Mouse (Mus musculus): ENCODE measurements around the gene Kif12. TPM values are rescaled to one million over a fixed set of nuclear protein-coding genes. Genes with fewer than 3 reads are reported as not detected.

Gene Kif12
- polyA plus RNA-seq, 1 experiment from 2014 or later, result 19.8 TPM

Other genes starting within 250 kb of the Kif12 start
- gene Zfp618, start 206.6 kb downstream of the Kif12 start, polyA plus RNA-seq (2014; fragmentation: Nextera tagmentation; extraction: Ambion mirVana), result 27.1 and 32.0 TPM in 2 replicates
- gene Ambp, start 17.3 kb downstream of the Kif12 start, polyA plus RNA-seq (2014; fragmentation: Nextera tagmentation; extraction: Ambion mirVana), result 33.0 and 54.6 TPM in 2 replicates
- gene Col27a1, start 41.9 kb upstream of the Kif12 start, polyA plus RNA-seq (2014; fragmentation: Nextera tagmentation; extraction: Ambion mirVana), result 23.6 and 24.8 TPM in 2 replicates
- not detected in 2 replicates for gene Orm1, start 172.4 kb upstream of the Kif12 start, polyA plus RNA-seq (2014; fragmentation: Nextera tagmentation; extraction: Ambion mirVana)
- gene Orm3, start 184.0 kb upstream of the Kif12 start, polyA plus RNA-seq (2014; fragmentation: Nextera tagmentation; extraction: Ambion mirVana), result not detected in 2 replicates
- not detected in 2 replicates for gene Orm2, start 190.3 kb upstream of the Kif12 start, polyA plus RNA-seq (2014; fragmentation: Nextera tagmentation; extraction: Ambion mirVana)
- gene Akna, start 231.2 kb upstream of the Kif12 start, polyA plus RNA-seq (2014; fragmentation: Nextera tagmentation; extraction: Ambion mirVana), result 6.9 and 7.0 TPM in 2 replicates

Measured in stomach, embryonic 14.5 days (tissue).